Mouse (Mus musculus) right cerebral cortex, postnatal 14 days (tissue): ENCODE data around the gene Slc6a17.

Experiments
- DNase-seq: peaks from one replicate; pipeline ENCODE4 v3.0.0; 2022

Slc6a17 gene

DNA sequence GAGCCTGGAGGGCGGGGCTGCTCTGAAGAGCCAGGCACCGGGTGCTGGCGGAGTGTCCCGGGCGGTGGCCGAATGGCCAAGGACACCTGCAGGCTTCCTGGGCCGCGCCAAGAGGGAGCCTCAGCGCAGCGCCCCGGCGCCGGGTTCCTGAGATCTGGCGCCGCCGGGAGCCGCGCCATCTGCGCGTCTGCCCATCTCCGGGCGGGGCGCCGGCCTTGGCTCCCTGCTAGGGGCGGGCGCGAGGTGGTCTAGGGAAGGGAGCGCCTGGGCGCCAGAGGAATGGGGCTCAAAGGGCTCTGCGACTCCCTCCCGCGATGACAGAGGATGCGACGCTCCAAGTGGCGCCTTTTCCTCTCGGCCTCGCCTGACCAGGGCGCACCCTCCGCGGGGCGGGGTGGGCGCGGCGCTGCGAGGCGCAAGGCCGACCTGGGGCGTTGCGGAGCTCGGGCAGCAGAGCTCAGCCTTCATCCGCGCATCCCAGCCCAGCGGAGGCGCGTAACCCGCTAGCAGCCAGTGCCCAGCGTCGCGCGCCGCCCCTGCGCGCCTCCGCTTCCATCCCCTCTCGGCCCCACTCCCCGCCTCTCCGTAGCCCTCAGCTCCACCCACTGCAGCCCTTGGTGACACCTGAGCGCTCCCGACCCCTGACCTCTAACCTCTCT lies 57.9 kb downstream of the Slc6a17 start:
- DNase-seq: peak; percentile 43

DNA sequence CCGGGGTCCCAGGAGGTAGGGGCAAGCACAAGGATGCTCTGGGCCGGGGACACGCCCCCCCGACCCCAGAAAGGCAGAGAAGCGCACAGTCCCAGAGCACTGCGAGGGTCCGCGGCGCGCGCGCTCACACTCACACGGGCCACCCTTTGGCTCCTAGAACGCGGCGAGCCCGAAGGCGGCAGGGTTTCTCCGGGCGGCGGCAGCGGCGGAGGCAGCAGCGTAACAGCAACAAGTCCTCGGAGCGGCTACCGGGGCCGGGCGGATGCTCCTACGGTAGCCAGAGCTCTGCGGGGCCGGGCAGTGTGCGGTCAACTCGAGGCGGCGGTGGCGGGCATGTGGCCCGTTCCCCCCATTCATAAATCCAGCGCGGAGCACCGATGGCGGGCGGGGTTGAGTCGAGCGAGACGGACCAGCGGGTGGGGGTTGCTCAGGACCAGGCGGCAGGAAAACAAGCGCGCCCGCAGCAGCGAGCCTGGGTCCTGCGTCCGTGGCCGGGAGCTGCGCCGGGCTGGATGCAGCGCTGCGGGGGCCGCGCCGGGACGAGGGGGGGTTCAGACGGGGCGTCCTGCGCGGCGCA lies 58.5 kb downstream of the Slc6a17 start, which contains the start of gene Kcnc4:
TSS of gene Kcnc4 (minus strand) at position 357 of the 577 bp plus-strand sequence.
- DNase-seq: peak; percentile 42

DNA sequence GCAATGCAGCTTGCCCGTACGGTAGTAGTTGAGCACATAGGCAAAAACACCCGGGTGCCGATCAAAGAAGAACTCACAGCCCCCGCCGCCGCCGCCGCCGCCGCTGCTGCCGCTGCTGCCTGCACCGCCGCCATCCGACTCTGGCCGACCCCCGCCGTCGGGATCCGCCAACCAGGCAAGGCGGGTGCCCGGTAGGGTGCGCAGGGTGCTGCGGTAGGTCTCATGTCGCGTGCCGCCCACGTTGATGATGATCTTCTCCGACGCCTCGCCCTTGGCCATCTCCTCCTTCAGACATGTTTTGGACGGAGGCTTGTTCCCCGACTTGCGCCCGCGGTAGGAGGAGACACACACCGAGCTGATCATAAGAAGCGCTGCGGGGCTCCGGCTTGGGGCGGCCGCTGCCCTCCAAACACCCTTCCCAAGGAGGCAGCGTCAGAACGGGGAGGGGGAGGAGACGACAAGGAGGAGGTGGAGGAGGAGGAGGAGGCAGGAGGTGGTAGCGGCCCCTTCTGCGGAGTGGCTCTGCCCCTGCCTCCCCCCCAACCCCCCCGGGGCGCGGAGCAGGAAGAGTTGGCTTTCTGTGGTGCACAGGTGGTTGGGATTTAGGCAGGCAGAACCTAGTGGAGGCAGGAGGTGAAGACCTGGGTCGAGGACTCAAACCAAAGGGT lies 59.2 kb downstream of the Slc6a17 start:
- peak; percentile 65 for DNase-seq

DNA sequence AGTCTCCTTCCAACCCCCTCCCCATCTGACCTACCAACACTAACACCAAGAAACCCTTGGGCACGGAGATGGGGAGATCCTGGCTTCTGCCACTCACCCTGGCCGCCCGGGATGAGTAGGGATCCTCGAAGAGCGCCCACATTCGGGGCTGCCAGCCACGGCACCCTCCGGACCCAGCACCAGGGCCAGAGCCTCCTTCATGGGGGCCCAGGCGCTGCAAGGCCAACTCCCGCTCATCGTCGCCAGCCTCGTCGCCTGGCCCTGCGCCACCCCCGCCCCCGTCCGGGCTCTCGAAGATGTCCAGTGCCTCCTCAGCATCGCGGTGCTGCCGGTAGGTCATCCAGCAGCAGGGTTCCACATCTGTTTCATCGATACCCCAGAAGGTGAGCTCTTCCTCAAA lies 59.7 kb downstream of the Slc6a17 start:
- peak; percentile 47 for DNase-seq

DNA sequence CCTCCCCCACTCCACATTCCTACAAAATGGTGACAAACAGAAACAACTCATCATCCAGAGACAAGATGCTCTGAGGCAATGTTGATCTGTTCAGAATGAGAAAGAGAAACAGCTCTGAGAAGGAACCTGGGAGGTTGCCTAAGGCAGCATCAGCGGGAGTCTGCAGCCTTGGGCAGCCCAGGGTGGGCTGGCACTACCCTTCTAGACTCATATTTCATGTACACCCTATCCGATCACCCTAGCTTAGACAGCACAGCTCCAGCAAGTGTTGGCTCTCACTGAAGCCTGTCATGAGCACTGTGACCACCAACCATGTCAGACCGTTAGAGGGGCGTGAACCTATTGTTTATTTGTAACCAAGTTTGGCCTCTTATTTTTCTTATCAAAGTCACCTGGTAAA lies 63.5 kb downstream of the Slc6a17 start:
- DNase-seq: no peak

DNA sequence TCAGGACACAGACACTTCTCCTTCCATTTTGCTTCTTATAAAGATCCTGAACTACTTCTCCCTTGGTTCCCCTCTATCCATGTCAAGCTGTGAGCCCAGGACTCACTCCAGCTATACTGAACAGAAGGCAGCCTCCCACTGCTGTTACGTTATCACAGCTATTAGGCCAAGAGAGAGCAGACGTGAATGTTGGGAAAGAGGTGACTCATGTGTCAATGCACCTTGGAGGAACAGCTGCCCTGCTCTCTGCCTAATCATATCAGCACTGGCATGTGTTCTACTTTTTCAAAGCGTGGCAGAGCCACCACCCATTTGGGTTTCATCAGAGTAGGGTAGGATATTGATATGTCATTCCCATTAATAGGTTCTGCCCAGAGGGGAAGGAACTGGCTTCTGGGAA lies 71.0 kb downstream of the Slc6a17 start:
- no peak for DNase-seq

DNA sequence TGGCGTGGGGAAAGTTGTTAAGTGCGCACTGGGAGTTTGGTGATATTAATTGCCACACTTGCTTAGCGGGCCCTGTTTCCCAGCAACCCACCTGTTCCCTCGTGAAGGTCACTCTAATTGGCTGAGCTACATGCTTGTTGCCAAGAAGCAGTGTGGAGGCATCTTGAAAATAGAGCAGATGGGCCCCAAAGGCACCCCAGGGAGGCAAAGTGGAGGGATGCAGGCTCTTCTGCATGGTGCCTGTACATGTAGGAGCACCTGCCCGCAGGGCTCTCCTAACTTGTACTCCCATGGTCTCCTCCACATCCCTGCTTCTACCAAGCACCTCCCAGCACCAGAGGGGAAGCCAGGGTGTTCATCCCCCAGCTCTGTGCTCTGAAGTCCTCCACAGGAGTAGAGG lies 74.0 kb downstream of the Slc6a17 start:
- DNase-seq: no peak

DNA sequence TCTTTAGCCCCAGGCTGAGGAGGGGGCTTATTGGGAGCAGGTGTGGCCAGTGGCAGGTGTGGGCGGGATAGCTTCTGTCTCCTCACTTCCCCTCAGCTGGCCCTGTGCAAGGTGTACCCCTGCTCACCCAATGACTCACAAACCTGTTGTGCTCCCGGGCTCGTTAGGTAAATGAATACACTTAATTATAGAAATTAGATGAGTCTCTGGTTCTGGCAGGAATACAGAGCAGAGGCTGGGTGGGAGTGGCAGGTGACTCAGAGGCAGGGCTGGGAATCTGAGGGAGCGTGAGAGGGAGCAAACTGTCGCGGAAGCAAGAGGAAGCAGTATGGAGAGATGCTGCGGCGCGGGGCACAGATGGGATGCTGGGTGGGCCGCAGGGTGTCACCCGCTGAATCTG lies 75.6 kb downstream of the Slc6a17 start:
- peak; percentile 71 for DNase-seq

DNA sequence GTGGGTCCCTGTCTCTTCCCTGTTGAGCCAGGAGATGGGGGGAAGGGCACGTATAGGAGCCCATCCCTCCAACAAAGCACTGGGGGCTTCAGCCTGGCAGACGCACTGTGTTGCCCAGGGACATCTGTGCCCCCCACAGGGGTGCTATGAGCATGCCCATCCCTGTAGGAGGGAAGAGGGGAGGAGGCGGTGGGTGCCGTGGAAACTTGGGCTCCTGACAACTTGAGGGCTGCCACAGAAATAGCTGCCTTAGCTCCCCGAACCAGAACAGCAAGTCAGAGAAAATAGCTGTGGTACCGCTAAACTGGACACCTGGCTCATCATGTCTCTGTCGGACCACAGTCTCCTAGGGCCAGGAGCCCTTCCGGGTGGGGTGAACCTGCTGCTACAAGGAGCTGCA lies 76.5 kb downstream of the Slc6a17 start:
- peak; percentile 29 for DNase-seq

DNA sequence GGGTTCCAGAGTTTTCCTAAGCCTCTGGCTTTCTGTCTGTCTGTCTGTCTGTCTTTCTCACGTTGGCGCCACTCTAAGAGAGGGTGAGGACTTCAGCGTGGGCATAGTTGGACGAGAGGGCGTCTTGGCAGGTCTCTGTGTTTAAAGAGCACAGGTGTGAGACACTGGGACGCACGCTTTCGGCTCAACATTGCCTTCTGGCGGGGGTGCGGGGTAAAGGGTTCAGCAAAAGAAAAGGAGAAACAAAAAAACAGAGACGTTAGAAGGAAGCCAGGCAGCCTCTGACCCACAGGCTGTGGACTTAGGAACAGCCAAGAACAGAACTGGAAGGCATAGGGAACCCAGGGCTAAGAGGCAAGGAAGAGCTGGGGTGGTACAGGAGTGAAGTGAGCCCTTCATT lies 78.5 kb downstream of the Slc6a17 start:
- no peak for DNase-seq

DNA sequence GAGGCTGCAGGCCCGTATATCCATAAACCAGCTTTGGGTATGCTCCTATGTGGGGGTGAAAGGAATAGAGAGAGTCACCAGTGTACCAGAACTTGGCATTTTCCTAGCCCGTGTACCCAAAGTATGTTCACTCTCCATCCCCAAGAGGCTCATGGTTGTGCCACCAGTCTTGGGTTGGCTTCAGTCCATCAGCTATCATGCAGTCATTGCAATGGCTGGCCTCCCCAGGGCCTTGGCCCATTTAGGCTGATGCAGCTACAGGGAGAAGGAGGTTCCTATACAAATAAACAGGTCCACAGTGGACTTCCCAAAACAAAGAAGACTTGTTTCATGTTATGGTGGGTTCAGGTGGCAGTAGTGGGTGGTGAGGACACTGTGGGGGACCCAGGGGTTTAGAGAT lies 80.2 kb downstream of the Slc6a17 start:
- no peak for DNase-seq

DNA sequence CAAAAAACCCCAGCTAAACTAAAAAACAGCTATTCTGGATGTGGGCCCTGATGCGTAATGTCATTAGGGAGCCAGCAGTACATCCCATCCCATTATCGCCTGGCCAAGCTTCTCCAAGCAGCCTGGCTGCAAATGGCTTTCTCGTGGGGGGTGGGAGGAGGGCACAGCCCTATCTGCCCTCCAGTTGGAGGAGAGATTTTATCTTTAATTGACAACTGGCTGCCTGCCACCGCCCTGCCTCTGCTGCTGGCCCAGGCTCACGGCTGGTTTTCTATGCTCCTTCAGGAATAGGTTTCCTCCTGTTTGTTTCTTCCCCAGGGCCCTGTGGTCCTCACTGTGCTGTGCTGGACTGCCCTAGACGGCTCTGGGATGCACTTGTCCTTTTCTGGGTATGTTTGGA lies 81.4 kb downstream of the Slc6a17 start:
- DNase-seq: peak; percentile 33

DNA sequence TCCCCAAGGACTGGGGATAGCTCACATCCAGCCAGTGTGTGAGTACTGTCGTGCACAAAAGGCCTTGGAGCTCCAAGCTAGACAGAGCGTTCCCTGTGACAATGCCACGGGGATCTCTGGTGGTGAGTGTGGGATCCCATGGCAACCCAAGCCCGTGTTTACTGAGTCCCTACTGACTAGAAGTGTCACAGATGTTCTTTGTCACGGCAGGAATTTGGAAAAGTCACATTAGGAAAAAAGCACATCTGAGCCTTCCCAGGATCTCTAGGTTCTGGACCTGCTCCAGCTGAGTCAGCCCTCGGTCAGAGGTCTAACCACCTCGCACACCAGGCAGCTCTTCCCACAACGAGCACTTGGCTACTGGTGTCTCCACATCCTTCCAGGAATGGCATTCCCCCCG lies 84.2 kb downstream of the Slc6a17 start:
- no peak for DNase-seq

DNA sequence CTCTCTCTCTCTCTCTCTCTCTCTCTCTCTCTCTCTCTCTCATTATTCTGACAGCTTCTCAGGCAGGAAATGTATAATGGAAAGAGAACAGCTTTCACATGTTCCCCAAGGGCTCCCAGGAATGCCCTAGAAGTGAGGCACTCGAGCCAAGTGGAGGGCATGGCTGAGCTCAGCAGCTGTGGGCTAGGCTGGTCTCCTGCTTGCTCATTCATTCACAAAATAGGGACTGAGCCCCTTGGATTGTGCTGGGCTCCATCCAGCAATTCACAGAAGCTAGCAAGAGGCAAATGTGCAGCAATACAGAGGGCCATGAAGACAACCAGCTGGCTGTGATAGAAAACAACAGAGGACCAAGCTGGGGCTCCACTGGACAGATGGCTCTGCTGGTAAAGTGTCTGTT lies 86.5 kb downstream of the Slc6a17 start:
- DNase-seq: no peak

DNA sequence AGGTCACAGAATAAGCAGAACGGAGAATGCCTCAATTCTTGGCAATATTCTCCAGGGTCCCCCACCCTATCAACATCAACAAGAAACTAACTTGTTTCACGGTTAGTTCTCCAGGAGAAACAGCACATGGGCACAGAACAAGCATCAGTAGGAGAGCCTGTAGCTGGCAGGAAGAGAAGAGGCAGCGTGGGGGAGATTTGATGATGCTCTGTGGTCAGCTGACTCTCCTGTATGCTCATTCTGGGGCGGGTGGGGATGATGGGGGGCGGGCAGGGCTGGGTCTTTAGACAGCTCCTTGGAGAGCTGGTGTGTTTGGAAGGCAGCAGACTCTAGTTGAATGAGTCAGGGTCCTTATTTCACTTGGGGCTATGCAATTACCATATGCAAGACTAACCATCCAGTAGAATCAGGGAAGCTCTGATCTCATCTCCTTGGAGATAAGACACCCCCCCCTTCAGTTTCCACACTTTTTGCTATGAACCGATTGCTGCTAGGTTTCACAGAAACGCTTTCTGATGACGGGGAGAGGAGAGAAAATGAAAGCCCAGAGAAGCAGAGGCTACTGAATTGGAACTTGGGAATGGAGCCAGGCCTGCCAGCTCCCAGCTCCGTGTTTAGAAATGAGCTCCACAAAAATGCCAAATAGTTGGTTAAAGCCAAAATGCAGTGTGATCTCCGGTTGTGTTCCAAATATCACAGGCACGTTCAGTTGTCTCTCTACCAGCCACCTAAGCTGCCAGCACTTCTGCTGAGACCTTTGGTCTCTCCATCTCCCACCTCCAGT lies 93.4 kb downstream of the Slc6a17 start:
- no peak for DNase-seq

DNA sequence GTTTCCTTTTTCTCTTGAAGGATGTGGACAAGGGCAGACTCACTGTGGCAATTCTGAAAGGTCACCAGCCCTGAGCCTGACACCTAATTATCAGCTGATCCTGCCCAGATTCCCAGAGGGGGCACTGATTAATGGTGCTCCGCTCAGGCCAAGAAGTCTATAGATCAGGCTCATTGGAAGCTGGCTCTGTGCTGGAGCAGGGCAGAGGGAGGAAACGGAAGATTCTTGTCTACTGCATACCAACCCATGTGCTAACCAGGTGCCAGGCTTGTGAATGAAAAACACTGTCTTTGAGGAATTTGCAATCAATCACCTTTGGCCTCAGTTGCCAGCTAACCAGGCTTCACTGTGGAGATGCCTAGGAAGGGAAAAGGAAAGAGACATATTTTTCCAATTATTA lies 97.7 kb downstream of the Slc6a17 start:
- no peak for DNase-seq
